Mouse (Mus musculus): ENCODE results near the gene Nxn. TPM values are rescaled to one million over a fixed set of nuclear protein-coding genes. Genes with fewer than 3 reads are reported as not detected.
A peak's percentile ranks its signal among the peaks of the same experiment; 100 is the strongest.

Gene Nxn
- total and polyA plus RNA-seq, 3 experiments, result 52.8 to 54.3 (median 53.0) TPM

DNA sequence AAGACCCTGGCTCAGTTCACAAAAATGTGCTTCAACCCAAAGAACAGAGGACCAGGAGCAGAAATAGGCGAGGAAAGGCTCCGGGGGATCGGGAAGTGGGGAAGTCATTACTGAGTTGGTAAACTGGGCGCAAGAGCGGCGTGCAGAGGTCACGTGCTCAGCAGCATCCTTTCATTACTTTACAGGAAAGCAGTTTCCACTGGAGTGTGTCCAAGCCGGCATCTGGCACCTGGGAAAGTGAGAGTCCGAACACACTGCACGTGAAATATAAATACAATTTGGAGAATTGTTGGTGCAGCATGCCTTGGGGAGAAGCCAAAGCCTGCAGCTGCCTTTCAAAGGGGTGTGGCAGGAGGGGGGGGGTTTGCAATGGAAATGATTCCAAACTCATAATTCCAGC, 2.5 kb upstream of the Nxn start:
- Histone ChIP-seq H3K4me3 (ENCODE audit: control insufficient read depth in 1 of 2, insufficient read depth in 1 of 2, low read depth in 2 of 2, low read length in 2 of 2) (no peak overlapping the region), H3K36me3 (ENCODE audit: control insufficient read depth in 1 of 2, insufficient read depth in 2 of 2, low read length in 2 of 2) (peaks cover 0 to 10% of the 10 kb centered on the region in 2 experiments; a peak in 2 of 4 replicates), H3K27me3 (ENCODE audit: control insufficient read depth in 1 of 2, insufficient read depth in 2 of 2, low read length in 2 of 2) (no peaks in the 10 kb centered on the region), H3K9ac (ENCODE audit: control insufficient read depth, low read depth, low read length, poor library complexity, severe bottlenecking) (no peak overlapping the region), H3K9me3 (replicated peaks; ENCODE audit: insufficient read depth, low read length) (no peaks in the 10 kb centered on the region), H3K79me2 (ENCODE audit: control insufficient read depth, insufficient read depth, low read length, poor library complexity) (peaks cover 18% of the 10 kb centered on the region), H3K4me1 (ENCODE audit: control insufficient read depth in 1 of 2, insufficient read depth in 2 of 2, low read length in 2 of 2) (peaks cover 6 to 11% of the 10 kb centered on the region in 2 experiments; a peak in 2 of 4 replicates), H3K27ac (ENCODE audit: control insufficient read depth, low read depth, low read length) (no peak overlapping the region)
- TF ChIP-seq ETS1 (IDR thresholded peaks at IDR 0.05; ENCODE audit: low read depth, low read length) (no peak), UBTF (IDR thresholded peaks at IDR 0.05; ENCODE audit: borderline replicate concordance, insufficient read depth, low read depth, low read length) (no peak)
- no peak for DNase-seq (ENCODE audit: low read depth, low spot score)

- peaks cover 0 to 15% of the 10 kb centered on the region in 2 experiments; a peak in 2 of 4 replicates for H3K36me3 ChIP-seq (ENCODE audit: control insufficient read depth in 1 of 2, insufficient read depth in 2 of 2, low read length in 2 of 2)
- DNase-seq (ENCODE audit: low read depth, low spot score), result peak; percentile 88
- peak overlapping the region; percentile 79 to 96 for H3K4me3 ChIP-seq (ENCODE audit: control insufficient read depth in 1 of 2, insufficient read depth in 1 of 2, low read depth in 2 of 2, low read length in 2 of 2)
- peaks cover 30% of the 10 kb centered on the region for H3K79me2 ChIP-seq (ENCODE audit: control insufficient read depth, insufficient read depth, low read length, poor library complexity)
- peak overlapping the region; percentile 2 for H3K27ac ChIP-seq (ENCODE audit: control insufficient read depth, low read depth, low read length)
- H3K9me3 ChIP-seq (replicated peaks; ENCODE audit: insufficient read depth, low read length), result no peaks in the 10 kb centered on the region
- H3K4me1 ChIP-seq (ENCODE audit: control insufficient read depth in 1 of 2, insufficient read depth in 2 of 2, low read length in 2 of 2), result peaks cover 10 to 13% of the 10 kb centered on the region in 2 experiments
- H3K27me3 ChIP-seq (ENCODE audit: control insufficient read depth in 1 of 2, insufficient read depth in 2 of 2, low read length in 2 of 2), result no peaks in the 10 kb centered on the region
- H3K9ac ChIP-seq (ENCODE audit: control insufficient read depth, low read depth, low read length, poor library complexity, severe bottlenecking), result peak overlapping the region; percentile 61
- peak; percentile 90 for TF ChIP-seq ZNF384 (IDR thresholded peaks at IDR 0.05; ENCODE audit: low read depth, low read length)
- peak; percentile 56; the same call in 1 of the 2 replicates for TF ChIP-seq ETS1 (IDR thresholded peaks at IDR 0.05; ENCODE audit: low read depth, low read length)
- TF ChIP-seq RAD21 (IDR thresholded peaks at IDR 0.05; ENCODE audit: low read depth, low read length), result peak; percentile 82
- TF ChIP-seq NELFE (IDR thresholded peaks at IDR 0.05; ENCODE audit: low read depth, low read length), result no peak
- TF ChIP-seq MYC (IDR thresholded peaks at IDR 0.05; ENCODE audit: low read depth, low read length), result no peak; the same call in 1 of the 2 replicates
- TF ChIP-seq CTCF (IDR thresholded peaks at IDR 0.05 in 2 of 3, conservative IDR thresholded peaks at IDR 0.05 in 1 of 3; ENCODE audit: control insufficient read depth in 1 of 3, insufficient read depth in 1 of 3, low read depth in 2 of 3, low read length in 3 of 3, poor library complexity in 1 of 3, severe bottlenecking in 1 of 3), result peak; percentile 7 to 77 (median 9); a peak in 2 of 6 replicates
- TF ChIP-seq ZMIZ1 (IDR thresholded peaks at IDR 0.05; ENCODE audit: low read depth, low read length), result 0 out of 2 replicates have a peak, but pooled peaks have one; percentile 20
- TF ChIP-seq ZC3H11A (IDR thresholded peaks at IDR 0.05; ENCODE audit: low read depth, low read length), result peak; percentile 78
- TF ChIP-seq TBP (IDR thresholded peaks at IDR 0.05; ENCODE audit: low read depth, low read length), result peak; percentile 21; the same call in 1 of the 2 replicates
- no peak for TF ChIP-seq POLR2A (IDR thresholded peaks at IDR 0.05; ENCODE audit: control insufficient read depth in 1 of 2, insufficient read depth in 1 of 2, low read depth in 1 of 2, low read length in 2 of 2, poor library complexity in 1 of 2)
- TF ChIP-seq UBTF (IDR thresholded peaks at IDR 0.05; ENCODE audit: borderline replicate concordance, insufficient read depth, low read depth, low read length), result no peak
- TF ChIP-seq MEF2A (IDR thresholded peaks at IDR 0.05; ENCODE audit: extremely low read depth, insufficient replicate concordance, low read depth, low read length, poor library complexity, severe bottlenecking), result no peak
- no peak; the same call in 1 of the 2 replicates for TF ChIP-seq TCF12 (IDR thresholded peaks at IDR 0.05; ENCODE audit: low read depth, low read length)
- peak; percentile 40; the same call in 1 of the 2 replicates for TF ChIP-seq KAT2A (conservative IDR thresholded peaks at IDR 0.05; ENCODE audit: low read depth, low read length)
- no peak for TF ChIP-seq MYB (IDR thresholded peaks at IDR 0.05; ENCODE audit: low read depth, low read length)
- TF ChIP-seq CHD1 (IDR thresholded peaks at IDR 0.05; ENCODE audit: low read depth, low read length), result no peak
- no peak for TF ChIP-seq E2F4 (IDR thresholded peaks at IDR 0.05; ENCODE audit: borderline replicate concordance, low read depth, low read length)
- TF ChIP-seq GABPA (IDR thresholded peaks at IDR 0.05; ENCODE audit: low read depth, low read length), result 0 out of 2 replicates have a peak, but pooled peaks have one; percentile 22
- no peak for TF ChIP-seq POLR2AphosphoS5 (IDR thresholded peaks at IDR 0.05; ENCODE audit: borderline replicate concordance, low read depth, low read length)
- TF ChIP-seq SIN3A (IDR thresholded peaks at IDR 0.05; ENCODE audit: low read length), result peak; percentile 80
- TF ChIP-seq CHD2 (IDR thresholded peaks at IDR 0.05; ENCODE audit: low read length), result no peak
- TF ChIP-seq USF1 (IDR thresholded peaks at IDR 0.05; ENCODE audit: low read depth, low read length), result no peak; the same call in 1 of the 2 replicates
- 0 out of 2 replicates have a peak, but pooled peaks have one; percentile 56 for TF ChIP-seq ZKSCAN1 (IDR thresholded peaks at IDR 0.05; ENCODE audit: low read depth, low read length)
- TF ChIP-seq EP300 (IDR thresholded peaks at IDR 0.05; ENCODE audit: low read depth in 1 of 2, low read length in 2 of 2), result peak; percentile 39 to 57
- TF ChIP-seq MAX (IDR thresholded peaks at IDR 0.05; ENCODE audit: low read length), result no peak; the same call in none of the 2 replicates
- TF ChIP-seq POLR2AphosphoS2 (IDR thresholded peaks at IDR 0.05; ENCODE audit: low read length), result no peak
- no peak for TF ChIP-seq USF2 (IDR thresholded peaks at IDR 0.05; ENCODE audit: borderline replicate concordance in 1 of 2, insufficient read depth in 1 of 2, low read depth in 1 of 2, low read length in 2 of 2)
- 0 out of 2 replicates have a peak, but pooled peaks have one; percentile 49 for TF ChIP-seq BHLHE40 (IDR thresholded peaks at IDR 0.05; ENCODE audit: borderline replicate concordance, low read depth, low read length)
Measured at GRCm38 (mm10) chr11:76399587-76400330, 819 bp upstream of the Nxn start.
